Mouse (Mus musculus): ENCODE measurements at regions not wholly inside any gene's neighbourhood (a gene's known extent, or its start where the extent isn't known, plus 50 kb on each side); places are given as distances from the start of the nearest gene placed in this dataset.

DNA sequence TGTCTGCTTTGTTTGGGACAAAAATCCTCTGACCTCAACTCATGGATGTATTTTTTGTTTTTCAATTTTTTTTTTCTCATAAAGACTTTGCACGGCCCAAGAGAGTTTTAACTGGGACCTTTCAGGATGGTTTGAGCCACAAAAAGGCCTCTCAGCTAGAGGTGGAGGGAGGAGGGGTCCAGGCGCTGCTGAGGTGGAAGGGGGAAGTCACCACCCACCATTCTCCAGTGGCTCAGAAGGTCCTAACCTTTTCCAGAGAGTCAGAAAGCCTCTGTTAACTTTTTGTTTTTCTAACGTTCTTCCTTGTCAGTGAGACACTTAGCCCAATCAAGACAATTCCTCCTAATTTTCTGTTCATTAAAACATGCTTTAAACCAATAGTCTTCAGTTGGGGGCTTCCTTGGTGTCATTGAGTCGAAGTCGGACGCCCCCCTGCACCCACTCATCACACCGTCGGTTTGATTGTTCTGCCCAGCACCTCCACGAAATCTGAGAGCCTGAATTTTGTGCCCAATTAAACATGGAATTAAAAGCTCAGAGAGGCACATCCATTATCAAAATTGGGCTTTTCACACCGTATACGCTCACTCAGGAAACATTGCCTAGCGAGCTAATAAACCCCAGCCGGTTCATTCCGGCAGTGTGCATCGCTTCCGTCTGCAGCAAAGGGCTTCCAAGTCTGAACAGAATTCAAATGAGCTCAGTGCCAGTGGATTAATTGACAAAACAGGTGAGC is 134.3 kb upstream of the Ralgapa2 start:
- TF ChIP-seq GATA1 (IDR thresholded peaks at IDR 0.05; ENCODE audit: borderline replicate concordance, low read length), result no peak
- TF ChIP-seq FLI1 (IDR thresholded peaks at IDR 0.05; ENCODE audit: low read length), result no peak

Measured in megakaryocyte, embryonic 14.5 days (primary cell).